Mouse (Mus musculus) midbrain, embryonic 12.5 days (tissue): ENCODE measurements around the gene Ndufa12. TPM values are rescaled to one million over a fixed set of nuclear protein-coding genes. Genes with fewer than 3 reads are reported as not detected.

ENCODE experiments used
- polyA plus RNA-seq: library from polyadenylated mRNA; unstranded; fragments of >200 nt; fragmentation: Nextera tagmentation; extraction: Ambion mirVana; gene quantifications from 2 replicates; pipeline ENCODE4 v1.2.1, GENCODE M21; 2016

Gene Ndufa12
- polyA plus RNA-seq, 1 experiment from 2014 or later: 429 TPM

Other genes with a start within 250 kb of the Ndufa12 start
- gene Vezt, start 162.9 kb upstream of the Ndufa12 start, polyA plus RNA-seq: 55.2 and 58.8 TPM in 2 replicates
- gene Fgd6, start 162.7 kb upstream of the Ndufa12 start, polyA plus RNA-seq: 4.8 and 4.9 TPM in 2 replicates
- 11.6 and 12.3 TPM in 2 replicates for gene Nr2c1, start 50.7 kb upstream of the Ndufa12 start, polyA plus RNA-seq
- gene Gm4792, start 100.0 kb downstream of the Ndufa12 start, polyA plus RNA-seq: 0.48 TPM in 1 of 2 replicates, not detected in the other
- 4.8 and 5.4 TPM in 2 replicates for gene Tmcc3, start 113.2 kb downstream of the Ndufa12 start, polyA plus RNA-seq